Mouse (Mus musculus): Measurements from ENCODE around the gene Snn.

- no peak for TF ChIP-seq POLR2A (IDR thresholded peaks at IDR 0.05; ENCODE audit: insufficient read length, low read depth)
- TF ChIP-seq USF1 (IDR thresholded peaks at IDR 0.05; ENCODE audit: low read depth) = no peak
- no peak for TF ChIP-seq MYOG (IDR thresholded peaks at IDR 0.05; ENCODE audit: control insufficient read depth in 1 of 3, insufficient read depth in 1 of 3, insufficient read length in 2 of 3, low read depth in 2 of 3)
- TF ChIP-seq SRF (IDR thresholded peaks at IDR 0.05; ENCODE audit: control insufficient read depth, insufficient read length, low read depth) = no peak
- TF ChIP-seq TCF12 (IDR thresholded peaks at IDR 0.05; ENCODE audit: insufficient read depth, poor library complexity, severe bottlenecking) = no peak
- no peak for TF ChIP-seq MAX (IDR thresholded peaks at IDR 0.05; ENCODE audit: low read depth)
Observed at GRCm38 (mm10) chr16:11054871-11055270, 5.9 kb upstream of the Snn start.
